11 mouse cellular contexts compared by ENCODE assay signal in the genomic region with DNA sequence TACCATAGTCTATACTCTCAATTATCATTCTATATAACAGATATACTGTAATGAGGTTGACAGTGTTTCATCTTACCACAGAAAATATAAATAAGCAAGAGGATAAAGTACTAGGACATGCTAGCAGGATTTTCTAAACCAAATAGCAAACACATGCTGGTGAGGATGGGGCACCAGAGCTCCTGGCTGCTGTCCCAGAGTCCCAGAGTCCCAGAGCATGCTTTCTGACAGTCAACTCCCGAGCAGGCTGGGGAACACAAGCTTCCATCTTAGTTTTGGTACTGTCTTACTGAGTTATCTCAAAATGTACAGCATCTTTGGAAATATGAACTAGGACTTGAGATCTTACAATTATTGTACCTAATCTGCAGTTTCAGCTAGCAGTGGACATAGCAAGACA. TPM values are rescaled to one million over a fixed set of nuclear protein-coding genes. Genes with fewer than 3 reads are reported as not detected.
DNase-seq lines count a peak whose midpoint lies in the region; ATAC-seq and TF ChIP-seq lines count a peak whose summit lies in the region.
"Had no signal": no experiment of that assay in that cellular context is flagged by ENCODE, and none has a peak within 500 bp of the region (broad histone marks: within the 10 kb centered on the region; RNA-seq: fewer than 3 reads in every experiment).

No protein-coding gene starts in this region.

- no peaks in the 10 kb centered on the region for H3K9me3 ChIP-seq in heart, embryonic 12.5 days (replicated peaks)
- no peaks in the 10 kb centered on the region for H3K9me3 ChIP-seq in lung, embryonic 16.5 days (ENCODE audit: control insufficient read depth, low read length)
- H3K9me3 ChIP-seq: G1E; liver, embryonic 15.5 days; stomach, embryonic 15.5 days had no signal

- H3K9ac ChIP-seq in heart, embryonic 12.5 days: no peak overlapping the region
- no peak overlapping the region for H3K9ac ChIP-seq in lung, embryonic 16.5 days (ENCODE audit: low read length)
- H3K9ac ChIP-seq: liver, embryonic 15.5 days; stomach, embryonic 15.5 days had no signal

- H3K27me3 ChIP-seq in heart, embryonic 12.5 days (replicated peaks): no peaks in the 10 kb centered on the region
- H3K27me3 ChIP-seq in lung, embryonic 16.5 days (ENCODE audit: control insufficient read depth, insufficient read depth, low read depth, low read length): no peaks in the 10 kb centered on the region
- no peaks in the 10 kb centered on the region for H3K27me3 ChIP-seq in cerebellum, adult 2 months (ENCODE audit: control insufficient read depth, insufficient read depth, low read length)
- H3K27me3 ChIP-seq: liver, embryonic 15.5 days; stomach, embryonic 15.5 days had no signal

- H3K4me2 ChIP-seq in heart, embryonic 12.5 days: no peak overlapping the region
- H3K4me2 ChIP-seq in lung, embryonic 16.5 days (ENCODE audit: low read depth, low read length): no peak overlapping the region
- H3K4me2 ChIP-seq: liver, embryonic 15.5 days; stomach, embryonic 15.5 days had no signal

- no peak overlapping the region for H3K4me3 ChIP-seq in heart, embryonic 12.5 days
- H3K4me3 ChIP-seq in lung, embryonic 16.5 days (ENCODE audit: low read length): no peak overlapping the region
- H3K4me3 ChIP-seq in cerebellum, adult 2 months (replicated peaks; ENCODE audit: insufficient read depth, low read depth, low read length): no peak overlapping the region
- H3K4me3 ChIP-seq: erythroblast, embryonic 14.5 days; liver, embryonic 15.5 days; stomach, embryonic 15.5 days had no signal

- no peak for TF ChIP-seq POLR2A in cerebellum, adult 2 months (IDR thresholded peaks at IDR 0.05; ENCODE audit: borderline replicate concordance, insufficient read depth, low read length)

- H3K27ac ChIP-seq in heart, embryonic 12.5 days (ENCODE audit: poor library complexity, severe bottlenecking): peak overlapping the region; percentile 54; the same call in 1 of the 2 replicates
- no peak overlapping the region for H3K27ac ChIP-seq in lung, embryonic 16.5 days (ENCODE audit: low read length)
- no peak overlapping the region for H3K27ac ChIP-seq in cerebellum, adult 2 months (ENCODE audit: insufficient read depth, low read length)
- H3K27ac ChIP-seq: liver, embryonic 15.5 days; stomach, embryonic 15.5 days had no signal

- DNase-seq in heart, adult 8-10 months (ENCODE audit: low spot score): no peak
- no peak for DNase-seq in lung, adult 18-20 months
- DNase-seq in cerebellum, adult 2 months: peak; percentile 43 to 62
- peak; percentile 50 for DNase-seq in heart, postnatal 4 days

- no peak for TF ChIP-seq CTCF in cerebellum, adult 2 months (IDR thresholded peaks at IDR 0.05; ENCODE audit: borderline replicate concordance, insufficient read depth, low read depth, low read length)

- H3K4me1 ChIP-seq in heart, embryonic 12.5 days (replicated peaks): peaks cover 37% of the 10 kb centered on the region
- H3K4me1 ChIP-seq in lung, embryonic 16.5 days (replicated peaks; ENCODE audit: control insufficient read depth, insufficient read depth, low read length): peaks cover 10% of the 10 kb centered on the region
- peaks cover 10% of the 10 kb centered on the region for H3K4me1 ChIP-seq in cerebellum, adult 2 months (ENCODE audit: control insufficient read depth, insufficient read depth, low read length)

- ATAC-seq in heart, embryonic 12.5 days (ENCODE audit: insufficient number of reproducible peaks, low FRiP score): no peak
- ATAC-seq in lung, embryonic 16.5 days (ENCODE audit: low read depth): peak; percentile 59
- ATAC-seq in megakaryocyte, adult 5-6 weeks (ENCODE audit: poor library complexity, severe bottlenecking): no peak

- H3K36me3 ChIP-seq in heart, embryonic 12.5 days: no peaks in the 10 kb centered on the region
- H3K36me3 ChIP-seq in lung, embryonic 16.5 days (ENCODE audit: control insufficient read depth, insufficient read depth, low read length): no peaks in the 10 kb centered on the region
- H3K36me3 ChIP-seq: liver, embryonic 15.5 days; stomach, embryonic 15.5 days had no signal

- 22% methylated on average over 1 of the region's 1 CpGs for WGBS in heart, embryonic 12.5 days
- WGBS in lung, embryonic 16.5 days: 39% methylated on average over 1 of the region's 1 CpGs
- 3% methylated on average over 1 of the region's 1 CpGs for WGBS in cerebellum, adult 2 months

RNA-seq across cellular contexts. Expression of a gene that starts 14.8 kb away (rescaled TPM):
- 122 and 132 TPM in 2 replicates for polyA plus RNA-seq in heart, embryonic 12.5 days (2016; fragmentation: Nextera tagmentation; extraction: Ambion mirVana)
- total RNA-seq in heart, adult 8-10 months (2022): 100 to 1,000 TPM; 118 to 129 (median 127) TPM
- 130 and 139 TPM in 2 replicates for polyA plus RNA-seq in lung, embryonic 16.5 days (2015; fragmentation: Nextera tagmentation; extraction: Ambion mirVana)
- polyA plus RNA-seq in cerebellum, adult 2 months (2012; rRNA removed): 288 and 292 TPM in 2 replicates
- 100 to 1,000 TPM; 152 to 155 TPM for total RNA-seq in heart, postnatal 4 days (2021)
- total RNA-seq in megakaryocyte, adult 5-6 weeks (2015): 33.3 and 36.1 TPM in 2 replicates
- total RNA-seq in megakaryocyte, adult 5-6 weeks (2017): 47.3 and 154 TPM in 2 replicates

Comparison
In these comparisons a context has a peak if more than half of its experiments do, and no peak if none do; other contexts are left out.
1. DNase-seq: peak in cerebellum, adult 2 months (2 of 2) and heart, postnatal 4 days (single experiment); none in heart, adult 8-10 months (single experiment) and lung, adult 18-20 months (0 of 2).